Mouse (Mus musculus): ENCODE measurements around the gene Myo18b. TPM values are rescaled to one million over a fixed set of nuclear protein-coding genes. Genes with fewer than 3 reads are reported as not detected.

The Myo18b gene
- polyA plus RNA-seq, 1 experiment: 0.37 TPM

- TF ChIP-seq CTCF (IDR thresholded peaks at IDR 0.05; ENCODE audit: extremely low read depth, insufficient read length, insufficient replicate concordance, low read depth, low read length) (no peak), POLR2A (IDR thresholded peaks at IDR 0.05; ENCODE audit: low read depth, low read length) (no peak)
- Histone ChIP-seq H3K4me3 (ENCODE audit: low read depth, low read length) (no peak overlapping the region), H3K36me3 (ENCODE audit: control insufficient read depth, insufficient read depth, low read length) (no peaks in the 10 kb centered on the region), H3K4me1 (ENCODE audit: control insufficient read depth, insufficient read depth, insufficient read length, low read length) (0 out of 2 replicates have a peak, but pooled peaks cover 4% of the 10 kb centered on the region), H3K27ac (ENCODE audit: insufficient read depth, low read depth, low read length) (no peak overlapping the region), H3K27me3 (ENCODE audit: control insufficient read depth, insufficient read depth, low read length) (no peaks in the 10 kb centered on the region)
- WGBS: 15% methylated on average over 5 of the region's 5 CpGs
These were observed 44.8 kb downstream of the Myo18b start for GRCm38 (mm10) chr5:112851389-112851788.

DNA sequence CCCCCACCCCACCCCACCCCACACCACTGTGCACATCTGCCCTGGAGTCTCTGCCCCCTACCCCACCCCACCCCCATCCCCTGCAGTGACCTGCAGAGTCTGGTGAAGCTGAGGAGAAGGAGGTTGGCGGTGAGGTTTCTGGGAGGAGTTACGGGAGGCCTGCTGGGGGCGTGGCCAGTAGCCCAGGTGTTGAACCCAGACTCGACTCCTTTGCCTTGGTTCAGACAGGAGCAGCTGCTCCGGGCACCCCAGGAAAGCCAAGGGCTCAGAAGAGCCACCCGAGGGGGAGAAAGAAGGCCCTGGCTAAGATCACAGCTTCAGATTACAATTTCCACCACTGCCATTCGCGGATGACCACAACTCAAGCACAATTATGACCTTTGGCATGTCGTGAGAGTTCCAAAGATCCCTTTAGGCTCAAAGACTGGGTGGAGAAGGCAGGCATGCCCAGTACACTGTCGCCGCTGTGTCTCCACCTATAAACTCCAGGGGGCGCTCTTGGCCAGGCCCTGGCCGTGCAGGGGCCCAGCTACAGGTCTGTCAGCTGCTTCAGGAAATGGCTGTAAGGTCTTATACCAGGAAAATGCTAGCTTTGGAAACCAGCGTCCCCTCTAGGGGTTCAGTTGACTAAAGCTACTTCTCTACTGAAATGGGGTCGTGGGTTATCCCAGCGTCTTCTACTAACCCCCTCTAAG is 47.4 kb downstream of the Myo18b start:
- TF ChIP-seq CTCF (IDR thresholded peaks at IDR 0.05; ENCODE audit: extremely low read depth, insufficient read length, insufficient replicate concordance, low read depth, low read length) (peak; percentile 76; the same call in 1 of the 2 replicates), POLR2A (IDR thresholded peaks at IDR 0.05; ENCODE audit: low read depth, low read length) (no peak)
- Histone ChIP-seq H3K4me1 (ENCODE audit: control insufficient read depth, insufficient read depth, insufficient read length, low read length) (0 out of 2 replicates have a peak, but pooled peaks cover 4% of the 10 kb centered on the region), H3K4me3 (ENCODE audit: low read depth, low read length) (peak overlapping the region; percentile 26), H3K27me3 (ENCODE audit: control insufficient read depth, insufficient read depth, low read length) (no peaks in the 10 kb centered on the region), H3K27ac (ENCODE audit: insufficient read depth, low read depth, low read length) (no peak overlapping the region), H3K36me3 (ENCODE audit: control insufficient read depth, insufficient read depth, low read length) (no peaks in the 10 kb centered on the region)
- 5% methylated on average over 16 of the region's 16 CpGs for WGBS

GRCm38 (mm10) chr5:112847985-112848542 is 48.1 kb downstream of the Myo18b start:
- WGBS: 46% methylated on average over 25 of the region's 25 CpGs

GRCm38 (mm10) chr5:112846146-112846545 is 50.0 kb downstream of the Myo18b start:
- no peaks in the 10 kb centered on the region for H3K36me3 ChIP-seq (ENCODE audit: control insufficient read depth, insufficient read depth, low read length)
- no peak overlapping the region for H3K27ac ChIP-seq (ENCODE audit: insufficient read depth, low read depth, low read length)
- 84% methylated on average over 11 of the region's 11 CpGs for WGBS
- no peak overlapping the region for H3K4me3 ChIP-seq (ENCODE audit: low read depth, low read length)
- no peak for TF ChIP-seq POLR2A (IDR thresholded peaks at IDR 0.05; ENCODE audit: low read depth, low read length)
- TF ChIP-seq CTCF (IDR thresholded peaks at IDR 0.05; ENCODE audit: extremely low read depth, insufficient read length, insufficient replicate concordance, low read depth, low read length): no peak
- H3K4me1 ChIP-seq (ENCODE audit: control insufficient read depth, insufficient read depth, insufficient read length, low read length): no peaks in the 10 kb centered on the region
- no peaks in the 10 kb centered on the region for H3K27me3 ChIP-seq (ENCODE audit: control insufficient read depth, insufficient read depth, low read length)

More at GRCm38 (mm10) chr5:112847985-112848542, 48.1 kb downstream of the Myo18b start:
- 0 out of 2 replicates have a peak, but pooled peaks cover 4% of the 10 kb centered on the region for H3K4me1 ChIP-seq (ENCODE audit: control insufficient read depth, insufficient read depth, insufficient read length, low read length)
- no peak overlapping the region for H3K4me3 ChIP-seq (ENCODE audit: low read depth, low read length)
- H3K36me3 ChIP-seq (ENCODE audit: control insufficient read depth, insufficient read depth, low read length): no peaks in the 10 kb centered on the region
- H3K27me3 ChIP-seq (ENCODE audit: control insufficient read depth, insufficient read depth, low read length): no peaks in the 10 kb centered on the region
- no peak overlapping the region for H3K27ac ChIP-seq (ENCODE audit: insufficient read depth, low read depth, low read length)
- TF ChIP-seq POLR2A (IDR thresholded peaks at IDR 0.05; ENCODE audit: low read depth, low read length) (no peak), CTCF (IDR thresholded peaks at IDR 0.05; ENCODE audit: extremely low read depth, insufficient read length, insufficient replicate concordance, low read depth, low read length) (no peak)

GRCm38 (mm10) chr5:112844460-112844859 is 51.7 kb downstream of the Myo18b start:
- H3K27ac ChIP-seq (ENCODE audit: insufficient read depth, low read depth, low read length): no peak overlapping the region

GRCm38 (mm10) chr5:112843676-112844257 is 52.4 kb downstream of the Myo18b start:
- TF ChIP-seq POLR2A (IDR thresholded peaks at IDR 0.05; ENCODE audit: low read depth, low read length) (no peak), CTCF (IDR thresholded peaks at IDR 0.05; ENCODE audit: extremely low read depth, insufficient read length, insufficient replicate concordance, low read depth, low read length) (no peak)
- Histone ChIP-seq H3K36me3 (ENCODE audit: control insufficient read depth, insufficient read depth, low read length) (no peaks in the 10 kb centered on the region), H3K4me1 (ENCODE audit: control insufficient read depth, insufficient read depth, insufficient read length, low read length) (no peaks in the 10 kb centered on the region), H3K27ac (ENCODE audit: insufficient read depth, low read depth, low read length) (no peak overlapping the region), H3K4me3 (ENCODE audit: low read depth, low read length) (no peak overlapping the region), H3K27me3 (ENCODE audit: control insufficient read depth, insufficient read depth, low read length) (no peaks in the 10 kb centered on the region)
- WGBS: 35% methylated on average over 6 of the region's 6 CpGs

More at GRCm38 (mm10) chr5:112844460-112844859, 51.7 kb downstream of the Myo18b start:
- Histone ChIP-seq H3K27me3 (ENCODE audit: control insufficient read depth, insufficient read depth, low read length) (no peaks in the 10 kb centered on the region), H3K4me3 (ENCODE audit: low read depth, low read length) (no peak overlapping the region), H3K4me1 (ENCODE audit: control insufficient read depth, insufficient read depth, insufficient read length, low read length) (no peaks in the 10 kb centered on the region), H3K36me3 (ENCODE audit: control insufficient read depth, insufficient read depth, low read length) (no peaks in the 10 kb centered on the region)
- WGBS: 85% methylated on average over 3 of the region's 3 CpGs
- no peak for TF ChIP-seq CTCF (IDR thresholded peaks at IDR 0.05; ENCODE audit: extremely low read depth, insufficient read length, insufficient replicate concordance, low read depth, low read length)
- no peak for TF ChIP-seq POLR2A (IDR thresholded peaks at IDR 0.05; ENCODE audit: low read depth, low read length)

DNA sequence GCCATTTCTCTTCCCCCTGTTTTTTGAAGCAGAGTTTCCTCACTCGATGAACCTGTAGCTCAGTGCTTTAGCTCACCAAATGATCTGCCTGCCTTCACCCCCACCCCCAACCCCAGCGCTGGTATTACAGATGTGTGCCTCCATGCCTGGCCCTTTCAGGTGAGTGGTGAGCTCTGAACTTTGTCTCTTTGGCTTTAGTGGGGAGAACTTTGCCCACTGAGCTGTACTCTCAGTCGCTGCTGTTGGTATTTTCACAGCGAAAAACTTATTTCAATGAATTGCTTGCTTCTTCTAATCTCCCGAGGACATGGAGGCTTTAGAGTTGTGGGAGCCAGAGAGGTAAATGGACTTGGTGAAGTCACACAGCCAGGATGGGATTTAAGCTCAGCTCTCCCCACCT is 53.5 kb downstream of the Myo18b start:
- WGBS: 62% methylated on average over 5 of the region's 5 CpGs
- H3K4me3 ChIP-seq (ENCODE audit: low read depth, low read length): no peak overlapping the region
- TF ChIP-seq CTCF (IDR thresholded peaks at IDR 0.05; ENCODE audit: extremely low read depth, insufficient read length, insufficient replicate concordance, low read depth, low read length): no peak
- no peak for TF ChIP-seq POLR2A (IDR thresholded peaks at IDR 0.05; ENCODE audit: low read depth, low read length)
- no peak overlapping the region for H3K27ac ChIP-seq (ENCODE audit: insufficient read depth, low read depth, low read length)
- H3K27me3 ChIP-seq (ENCODE audit: control insufficient read depth, insufficient read depth, low read length): no peaks in the 10 kb centered on the region
- H3K36me3 ChIP-seq (ENCODE audit: control insufficient read depth, insufficient read depth, low read length): no peaks in the 10 kb centered on the region
- H3K4me1 ChIP-seq (ENCODE audit: control insufficient read depth, insufficient read depth, insufficient read length, low read length): no peaks in the 10 kb centered on the region
